20 mouse cellular contexts compared by ENCODE assay signal in the genomic region with DNA sequence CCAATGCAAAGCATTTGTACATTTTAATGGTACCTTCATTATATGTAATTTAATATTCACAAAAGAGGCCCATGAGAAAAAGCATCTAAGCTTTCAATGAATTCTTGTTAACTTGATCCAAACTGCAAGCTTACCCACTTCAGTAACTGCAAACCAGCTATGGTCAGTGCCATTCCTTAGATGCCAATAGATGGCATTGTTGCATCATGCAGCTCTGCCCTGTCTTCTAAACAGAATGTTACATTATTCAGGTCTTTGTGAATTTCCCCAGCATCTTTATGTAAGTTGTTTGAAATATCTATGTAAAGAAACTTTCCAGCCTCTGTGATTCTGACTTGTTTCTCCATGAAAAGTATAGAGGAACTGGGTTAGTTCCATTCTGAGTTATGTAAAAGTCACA.
DNase-seq lines count a peak whose midpoint lies in the region; ATAC-seq and TF ChIP-seq lines count a peak whose summit lies in the region.
"Had no signal": no experiment of that assay in that cellular context is flagged by ENCODE, and none has a peak within 500 bp of the region (broad histone marks: within the 10 kb centered on the region; RNA-seq: fewer than 3 reads in every experiment).

No protein-coding gene starts in this region.

- no peak overlapping the region for H3K4me3 ChIP-seq in kidney, postnatal 0 days (replicated peaks; ENCODE audit: low read depth, low read length)
- H3K4me3 ChIP-seq: liver, embryonic 13.5 days; midbrain, embryonic 15.5 days; neural tube, embryonic 15.5 days; stomach, embryonic 15.5 days had no signal

- no peaks in the 10 kb centered on the region for H3K9me3 ChIP-seq in kidney, postnatal 0 days (replicated peaks; ENCODE audit: low read length)
- H3K9me3 ChIP-seq: liver, embryonic 13.5 days; midbrain, embryonic 15.5 days; neural tube, embryonic 15.5 days; stomach, embryonic 15.5 days had no signal

- TF ChIP-seq CTCF in kidney, postnatal 0 days (IDR thresholded peaks at IDR 0.05; ENCODE audit: low read depth) = peak; percentile 36; the same call in 1 of the 2 replicates

- no peak overlapping the region for H3K4me2 ChIP-seq in kidney, postnatal 0 days (ENCODE audit: low read length)
- H3K4me2 ChIP-seq: liver, embryonic 13.5 days; midbrain, embryonic 15.5 days; neural tube, embryonic 15.5 days; stomach, embryonic 15.5 days had no signal

- no peak for ATAC-seq in kidney, postnatal 0 days (replicated peaks; ENCODE audit: low FRiP score, low read depth)
- ATAC-seq in activated CD4-positive, CD25-positive, alpha-beta regulatory T cell, adult 4 months = no peak
- ATAC-seq: midbrain, embryonic 15.5 days had no signal

- H3K36me3 ChIP-seq in kidney, postnatal 0 days (ENCODE audit: insufficient read depth, low read length) = no peaks in the 10 kb centered on the region
- H3K36me3 ChIP-seq: liver, embryonic 13.5 days; midbrain, embryonic 15.5 days; neural tube, embryonic 15.5 days; stomach, embryonic 15.5 days had no signal

- H3K4me1 ChIP-seq in kidney, postnatal 0 days (replicated peaks; ENCODE audit: insufficient read depth, low read length) = no peaks in the 10 kb centered on the region
- H3K4me1 ChIP-seq: liver, embryonic 13.5 days; midbrain, embryonic 15.5 days; neural tube, embryonic 15.5 days; stomach, embryonic 15.5 days had no signal

- no peak overlapping the region for H3K27ac ChIP-seq in kidney, postnatal 0 days
- H3K27ac ChIP-seq: liver, embryonic 13.5 days; midbrain, embryonic 15.5 days; neural tube, embryonic 15.5 days; stomach, embryonic 15.5 days had no signal

- no peak overlapping the region for H3K9ac ChIP-seq in kidney, postnatal 0 days (ENCODE audit: low read depth, low read length)
- H3K9ac ChIP-seq: liver, embryonic 13.5 days; midbrain, embryonic 15.5 days; neural tube, embryonic 15.5 days; stomach, embryonic 15.5 days had no signal

- H3K27me3 ChIP-seq in kidney, postnatal 0 days (ENCODE audit: insufficient read depth, low read length) = no peaks in the 10 kb centered on the region
- H3K27me3 ChIP-seq: liver, embryonic 13.5 days; midbrain, embryonic 15.5 days; neural tube, embryonic 15.5 days; stomach, embryonic 15.5 days had no signal

- peak; percentile 9 to 33 for DNase-seq in cerebellum, postnatal 14 days
- DNase-seq in cerebellum, adult 11-12 months = no peak
- no peak for DNase-seq in kidney, postnatal 0 days (ENCODE audit: low spot score)
- DNase-seq in kidney, postnatal 25 days = no peak
- peak; percentile 61 for DNase-seq in 3T3-L1 (ENCODE audit: low read depth, low spot score)
- DNase-seq in brain, adult 2 months (ENCODE audit: low read depth, low spot score) = peak; percentile 75
- no peak for DNase-seq in adrenal gland, postnatal 25 days
- DNase-seq: adrenal gland, adult 8-10 months; heart, postnatal 4 days; kidney, adult 11 months; kidney, postnatal 4 days; left cerebral cortex, postnatal 4 days; liver, embryonic 13.5 days; lung, postnatal 14 days; right cerebral cortex, postnatal 4 days; thymus, postnatal 4 days had no signal

Comparison
In these comparisons a context has a peak if more than half of its experiments do, and no peak if none do; other contexts are left out.
1. DNase-seq: peak in cerebellum, postnatal 14 days (2 of 2), 3T3-L1 (single experiment) and brain, adult 2 months (single experiment); none in cerebellum, adult 11-12 months (single experiment), kidney, postnatal 0 days (single experiment), kidney, postnatal 25 days (0 of 2) and adrenal gland, postnatal 25 days (single experiment).